Mouse (Mus musculus): Measurements from ENCODE around the gene Atp1b1. TPM values are rescaled to one million over a fixed set of nuclear protein-coding genes. Genes with fewer than 3 reads are reported as not detected.

Gene Atp1b1
- 100 to 1,000 TPM; 178 to 308 TPM for total RNA-seq (2021)
- long read RNA-seq, experiment 1, transcript Atp1b1-201 (6 exons, 2,580 nt): major isoform, 38 of 88 reads
- long read RNA-seq, experiment 1, partial matches to known transcripts: 2 of 88 reads
- long read RNA-seq, experiment 1, other reads (novel, unspliced or antisense): 48 of 88 reads
- long read RNA-seq, experiment 2, transcript Atp1b1-201 (6 exons, 2,580 nt): major isoform, 72 of 124 reads
- long read RNA-seq, experiment 2, partial matches to known transcripts: 8 of 124 reads
- long read RNA-seq, experiment 2, other reads (novel, unspliced or antisense): 44 of 124 reads

GRCm38 (mm10) chr1:164458245-164458613 is at the start of gene Atp1b1:
Gene Atp1b1, minus strand, starts transcription at chr1:164458355.
- DNase-seq: peak; percentile 82

DNA sequence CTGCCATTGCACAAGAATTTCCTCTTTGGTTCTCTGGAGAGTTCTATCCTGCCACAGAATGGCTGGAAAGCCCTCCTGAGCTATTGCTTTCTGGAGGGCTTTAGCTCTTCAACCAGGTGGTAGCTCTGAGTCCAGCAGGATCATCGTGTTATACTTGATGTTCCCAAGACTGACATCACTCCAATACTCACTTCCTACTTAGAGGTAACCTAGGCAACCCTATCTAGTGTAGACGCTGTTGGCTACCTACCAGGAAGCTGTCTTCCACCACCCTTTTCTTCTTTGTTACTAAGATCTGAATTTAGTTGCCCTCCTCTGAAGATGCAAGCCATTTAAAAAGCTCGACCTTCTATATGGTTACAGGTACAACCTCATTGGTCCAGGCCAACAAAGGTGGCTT is 46.9 kb upstream of the Atp1b1 start:
- DNase-seq: no peak

DNA sequence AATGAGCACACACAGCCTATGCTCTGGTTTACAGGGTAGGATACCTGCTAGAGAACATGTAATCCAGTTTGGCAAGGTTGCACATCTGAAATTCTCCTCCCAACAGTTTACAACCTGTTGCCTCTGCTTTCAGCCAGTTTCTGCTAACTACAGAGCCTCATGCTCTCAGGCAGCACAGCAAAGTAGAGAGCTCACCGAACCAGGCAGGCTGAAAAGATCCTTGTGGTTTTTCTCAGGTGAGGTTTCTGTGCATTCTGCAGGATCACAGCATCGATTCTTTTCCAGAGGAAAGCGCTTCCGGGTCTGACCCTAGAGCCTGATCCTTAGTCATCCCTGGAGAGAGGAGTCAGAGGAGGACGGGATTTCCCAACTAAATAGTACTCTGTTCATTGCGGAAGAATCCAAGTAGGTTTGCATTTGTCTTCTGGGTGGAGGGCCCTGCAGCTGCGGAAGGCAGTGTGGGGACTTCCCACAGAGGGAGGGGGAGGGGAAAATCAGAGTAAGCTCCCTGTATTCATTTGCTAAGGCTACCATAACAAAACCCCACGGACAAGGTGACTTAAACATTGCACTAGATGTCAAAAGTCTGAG is 45.1 kb upstream of the Atp1b1 start:
- no peak for DNase-seq

- DNase-seq: no peak
These were observed 44.1 kb upstream of the Atp1b1 start for GRCm38 (mm10) chr1:164502231-164502630.

- no peak for DNase-seq
These were observed 36.8 kb upstream of the Atp1b1 start for GRCm38 (mm10) chr1:164494741-164495512.

DNA sequence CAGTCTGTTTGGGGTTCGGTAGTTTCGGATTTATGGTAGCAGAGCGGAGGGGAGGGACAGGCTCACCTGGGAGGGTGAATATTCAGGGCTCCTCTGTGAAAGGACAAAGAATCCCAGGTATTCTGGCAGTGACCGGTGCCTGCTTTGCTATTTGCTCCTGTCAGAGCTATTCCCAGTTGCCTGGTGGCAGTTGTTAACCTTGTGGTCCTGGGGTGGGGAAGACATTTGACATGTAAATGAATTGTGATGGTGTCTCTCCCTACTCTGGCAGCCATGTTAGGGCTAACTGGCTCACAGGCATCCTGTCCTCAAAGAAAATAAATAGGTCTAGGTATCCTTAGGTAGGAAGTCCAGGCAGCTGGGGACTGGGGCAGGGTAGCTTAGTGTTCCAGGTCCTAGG is 36.1 kb upstream of the Atp1b1 start:
- DNase-seq: no peak

DNA sequence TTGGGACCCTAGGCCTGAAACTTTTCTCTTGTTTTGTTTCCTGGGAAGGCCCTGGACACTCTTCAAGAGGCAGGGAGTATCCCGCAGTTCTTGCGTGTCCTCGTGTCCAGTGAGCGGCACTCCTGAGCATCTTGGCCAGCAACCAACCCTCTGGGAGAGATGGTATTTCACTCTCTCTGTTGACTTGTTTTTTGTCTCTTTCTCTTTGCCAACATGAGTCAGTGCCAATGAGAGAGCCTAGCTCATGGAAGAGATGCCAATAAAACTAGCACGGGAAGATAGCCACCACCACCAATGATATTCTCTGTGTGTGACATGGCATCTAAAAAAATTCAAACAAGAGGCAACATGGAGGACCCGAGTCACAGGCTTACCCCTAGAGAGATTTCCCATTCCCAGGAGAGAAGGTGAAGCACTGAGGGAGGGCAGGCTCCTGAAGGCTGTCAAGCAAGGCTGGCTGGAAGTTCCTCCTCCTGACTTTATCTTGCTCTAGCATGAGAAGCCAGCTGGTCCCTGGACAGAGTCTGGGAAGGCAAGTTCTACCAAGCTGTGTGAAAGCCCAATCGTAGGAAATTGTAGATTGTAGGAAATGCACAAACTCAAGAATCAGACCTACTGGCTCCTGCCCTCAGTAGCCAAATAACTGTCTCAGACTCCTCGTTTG is 35.0 kb upstream of the Atp1b1 start:
- DNase-seq: peak; percentile 10

- DNase-seq: no peak
These were observed 34.3 kb upstream of the Atp1b1 start for GRCm38 (mm10) chr1:164492476-164492875.

DNA sequence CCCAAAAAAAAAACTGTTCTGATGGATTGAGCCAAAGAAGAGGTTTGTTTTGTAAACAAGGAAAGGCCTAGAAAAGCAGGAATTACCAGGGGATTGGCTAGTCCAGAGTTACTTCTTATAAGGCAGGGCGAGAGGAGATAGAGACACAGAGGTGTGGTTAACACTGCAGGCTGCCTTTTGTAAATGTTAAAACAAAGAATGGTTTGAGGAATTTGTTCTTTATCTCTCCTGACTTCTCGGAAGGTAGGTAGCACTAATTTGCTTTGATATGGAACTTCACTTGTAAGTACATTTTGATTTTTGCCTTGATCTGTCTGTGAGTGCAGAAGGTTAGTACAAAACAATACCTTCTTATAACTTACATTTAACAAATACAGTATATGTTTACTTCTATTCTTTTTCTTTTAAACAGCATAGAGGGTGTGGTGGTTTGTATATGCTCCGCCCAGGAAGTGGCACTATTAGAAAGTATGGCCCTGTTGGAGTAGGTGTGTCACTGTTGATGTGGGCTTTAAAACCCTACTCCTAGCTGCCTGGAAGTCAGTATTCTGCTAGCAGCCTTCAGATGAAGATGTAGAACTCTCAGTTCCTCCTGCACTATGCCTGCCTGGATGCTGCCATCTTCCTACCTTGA is 31.9 kb upstream of the Atp1b1 start:
- no peak for DNase-seq

- no peak for DNase-seq
These were observed 25.6 kb upstream of the Atp1b1 start for GRCm38 (mm10) chr1:164483728-164484127.

- DNase-seq: no peak
These were observed 24.7 kb upstream of the Atp1b1 start for GRCm38 (mm10) chr1:164482833-164483232.

DNA sequence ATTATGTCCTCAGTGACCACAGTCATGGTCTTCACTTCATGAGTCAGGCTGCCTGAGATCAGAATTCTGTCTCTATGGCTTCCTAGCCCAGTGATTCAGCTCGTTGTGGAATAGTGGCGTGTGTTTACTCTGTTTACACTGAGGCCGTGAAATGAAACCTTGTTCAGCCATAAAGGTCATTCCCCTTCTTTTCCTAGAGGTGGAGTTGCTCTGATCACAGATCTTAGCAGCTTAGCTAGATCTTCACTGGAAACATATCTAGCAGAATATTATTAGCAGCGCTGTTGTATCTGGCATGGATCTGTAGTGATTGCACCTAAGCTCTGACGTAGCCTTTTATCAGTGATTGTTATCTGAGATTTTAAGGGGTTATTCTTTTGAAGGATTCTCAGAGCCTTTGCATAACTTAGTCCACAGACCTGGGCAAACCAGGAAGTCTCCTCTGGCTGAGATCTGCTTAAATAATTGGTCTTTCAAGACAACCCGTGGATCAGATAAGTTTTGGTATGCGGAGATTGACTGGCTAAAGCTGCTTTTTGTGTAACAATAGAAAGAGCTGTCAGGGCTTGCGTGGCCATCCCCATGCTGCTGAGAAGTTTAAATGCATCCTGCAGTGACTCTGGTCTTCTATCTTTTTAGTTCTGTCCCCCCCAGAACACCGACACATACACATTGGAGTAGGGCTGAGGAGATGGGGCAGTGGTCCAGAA is 23.6 kb upstream of the Atp1b1 start:
- DNase-seq: no peak

DNA sequence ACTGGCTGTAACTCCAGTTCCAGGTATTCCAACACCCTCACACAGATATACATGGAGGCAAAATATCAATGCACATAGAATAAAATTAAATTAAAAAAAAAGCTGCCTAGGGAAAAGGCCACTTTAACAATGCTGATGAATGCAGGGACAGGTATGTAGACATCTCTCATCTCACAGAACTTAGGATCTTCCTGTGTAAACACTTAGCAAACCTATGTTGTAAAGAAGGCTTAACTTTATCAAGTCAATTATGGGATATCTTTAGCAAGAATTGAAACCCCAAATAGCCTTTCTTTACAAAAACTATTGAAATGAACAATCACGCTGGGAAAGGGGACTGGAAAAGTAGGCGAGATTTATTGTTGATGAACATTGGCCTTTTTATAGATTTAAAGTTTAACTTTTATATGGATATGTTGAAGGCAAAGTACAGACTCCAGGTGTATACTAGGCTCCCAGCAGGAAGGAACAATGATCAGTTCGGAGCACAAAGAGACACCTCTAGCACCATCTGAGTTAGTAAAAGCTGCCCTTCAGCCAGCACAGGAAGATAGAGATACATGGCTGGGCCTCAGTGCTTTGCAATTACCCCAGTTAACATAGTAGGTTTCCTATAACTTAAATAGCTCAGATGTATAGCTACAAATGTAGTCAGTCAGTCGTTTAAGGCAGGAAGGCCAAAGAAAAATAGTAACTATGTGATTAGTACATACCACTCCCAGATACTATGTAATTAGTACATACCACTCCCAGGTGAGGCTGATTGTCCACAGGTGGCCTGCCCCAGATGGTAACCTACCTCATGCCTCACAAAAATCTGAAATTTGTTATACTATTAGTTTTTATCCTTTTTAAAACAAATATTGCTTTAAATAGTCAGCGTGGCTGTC is 22.8 kb upstream of the Atp1b1 start:
- no peak for DNase-seq

GRCm38 (mm10) chr1:164475895-164476294 is 17.7 kb upstream of the Atp1b1 start:
- DNase-seq: no peak

DNA sequence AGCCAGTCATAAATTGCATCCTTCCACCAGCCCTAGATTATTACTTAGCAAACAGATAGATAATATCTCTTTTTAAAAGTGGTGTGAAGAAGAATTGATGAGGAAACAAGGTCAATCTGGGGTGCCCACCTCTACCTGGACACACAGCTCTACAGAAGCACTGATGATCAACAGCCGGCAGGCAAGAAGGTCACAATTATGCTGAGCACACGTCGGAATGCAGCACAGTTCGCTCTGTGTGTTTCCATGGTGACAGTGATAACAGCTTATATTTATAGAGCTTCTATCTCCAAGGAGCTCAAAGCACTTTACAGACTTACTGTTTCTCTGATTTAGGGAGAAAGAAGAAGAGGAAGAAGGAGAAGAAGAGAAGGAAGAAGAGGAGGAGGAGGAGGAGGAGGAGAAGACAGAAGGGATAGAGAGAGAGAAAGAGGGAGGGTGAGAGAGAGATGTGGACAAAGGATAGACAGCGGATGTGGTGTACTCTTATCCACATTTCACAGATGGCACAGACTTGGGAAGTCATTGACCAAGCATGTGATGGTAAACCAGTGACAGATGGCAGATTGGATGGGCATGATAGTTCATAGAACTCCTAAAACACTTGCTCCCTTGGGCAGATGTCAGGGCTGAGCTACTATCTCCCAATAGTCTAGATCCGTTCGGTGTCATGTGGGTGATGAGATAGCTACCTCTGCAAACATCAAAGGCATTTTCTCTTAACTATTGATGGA is 16.8 kb upstream of the Atp1b1 start:
- no peak for DNase-seq

GRCm38 (mm10) chr1:164474310-164474709 is 16.2 kb upstream of the Atp1b1 start:
- DNase-seq: no peak

GRCm38 (mm10) chr1:164473398-164473797 is 15.2 kb upstream of the Atp1b1 start:
- DNase-seq: no peak

DNA sequence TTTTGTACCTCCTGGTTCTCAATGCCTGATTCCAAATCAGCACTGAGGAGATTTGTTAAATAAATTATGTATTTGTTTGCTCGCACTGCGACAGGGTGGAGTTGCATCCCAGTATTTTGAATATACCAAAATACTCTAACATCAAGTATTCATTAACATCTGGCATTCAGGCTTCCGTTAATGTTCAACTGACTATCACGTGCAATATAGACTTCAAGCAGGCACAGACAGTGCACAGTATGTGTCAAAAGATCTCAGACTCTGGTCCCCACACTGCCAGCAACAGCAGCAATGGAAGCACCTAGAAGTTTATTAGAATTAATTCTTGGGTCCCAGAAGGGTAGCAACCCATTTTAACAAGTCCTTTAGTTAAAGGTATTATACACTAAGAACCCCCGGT is 13.5 kb upstream of the Atp1b1 start:
- no peak for DNase-seq

DNA sequence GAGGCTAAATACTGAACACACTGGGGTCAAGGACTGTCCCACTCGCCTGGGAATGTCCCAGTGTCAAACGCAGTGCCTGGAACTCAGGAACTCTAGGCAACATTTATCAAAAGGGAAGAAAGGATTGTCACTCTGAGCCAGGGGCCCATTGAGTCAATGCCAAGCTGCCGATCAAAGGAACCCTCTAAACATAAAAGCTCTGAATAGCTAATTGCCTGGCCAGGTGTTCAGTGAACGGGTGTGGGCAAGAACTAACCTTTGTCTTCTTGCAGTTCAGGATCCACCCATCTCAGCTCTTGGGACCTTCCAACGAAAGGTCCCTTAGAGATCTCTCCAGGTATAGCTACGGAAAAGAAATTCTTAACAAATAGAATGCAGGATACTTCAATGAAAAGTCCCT is 12.8 kb upstream of the Atp1b1 start:
- no peak for DNase-seq

- DNase-seq: no peak
These were observed 10.2 kb upstream of the Atp1b1 start for GRCm38 (mm10) chr1:164468329-164468728.

All from gastrocnemius, postnatal 25 days (tissue).